Mouse (Mus musculus): ENCODE results near the gene Insig2.

The Insig2 gene

DNA sequence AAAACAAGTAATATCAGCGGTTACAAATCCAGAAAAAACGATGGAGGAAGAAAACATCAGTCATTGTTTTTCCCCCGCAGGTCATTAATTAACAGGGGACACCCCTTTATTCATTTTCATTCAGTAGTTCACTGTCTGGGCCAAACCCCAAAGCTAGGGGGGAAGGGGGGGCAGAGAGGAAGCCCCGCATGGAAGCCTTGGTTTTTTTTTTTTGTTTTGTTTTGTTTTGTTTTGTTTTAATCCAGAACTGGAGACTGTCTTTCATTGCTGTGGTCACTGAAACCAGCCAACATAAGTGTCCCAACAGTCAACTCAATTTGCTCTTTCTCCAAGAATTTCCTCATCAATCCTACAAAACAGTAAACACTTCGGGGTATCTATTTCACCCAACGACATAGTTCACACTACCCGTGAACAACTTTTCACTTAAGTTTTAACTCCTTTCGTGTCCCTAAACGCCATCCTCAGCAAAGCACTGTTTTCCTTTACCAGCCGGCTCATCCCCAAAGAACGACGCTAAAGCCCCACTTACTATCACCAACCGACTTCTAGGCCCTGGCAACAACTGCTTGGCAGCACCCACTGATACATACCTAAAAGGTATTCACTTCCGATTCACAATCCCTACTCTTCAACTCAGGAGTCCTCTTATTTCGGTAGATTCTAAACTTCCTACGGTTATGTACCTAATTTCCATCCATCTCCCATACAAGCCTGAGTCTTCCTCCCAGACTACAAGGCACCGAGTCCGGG lies 5.6 kb downstream of the Insig2 start:
- peak; percentile 15 for DNase-seq (ENCODE audit: low spot score)

- no peak for DNase-seq (ENCODE audit: low spot score)
These were observed 8.9 kb downstream of the Insig2 start for GRCm38 (mm10) chr1:121323501-121323900.

GRCm38 (mm10) chr1:121314766-121315428 lies 17.5 kb downstream of the Insig2 start:
- DNase-seq (ENCODE audit: low spot score) = no peak

GRCm38 (mm10) chr1:121313181-121313580 lies 19.2 kb downstream of the Insig2 start:
- DNase-seq (ENCODE audit: low spot score) = no peak

GRCm38 (mm10) chr1:121312326-121312725 lies 20.1 kb downstream of the Insig2 start:
- no peak for DNase-seq (ENCODE audit: low spot score)

- peak; percentile 47 for DNase-seq (ENCODE audit: low spot score)
These were observed 35.6 kb downstream of the Insig2 start for GRCm38 (mm10) chr1:121296717-121297255.

- no peak for DNase-seq (ENCODE audit: low spot score)
These were observed 38.8 kb downstream of the Insig2 start for GRCm38 (mm10) chr1:121293571-121293970.

DNA sequence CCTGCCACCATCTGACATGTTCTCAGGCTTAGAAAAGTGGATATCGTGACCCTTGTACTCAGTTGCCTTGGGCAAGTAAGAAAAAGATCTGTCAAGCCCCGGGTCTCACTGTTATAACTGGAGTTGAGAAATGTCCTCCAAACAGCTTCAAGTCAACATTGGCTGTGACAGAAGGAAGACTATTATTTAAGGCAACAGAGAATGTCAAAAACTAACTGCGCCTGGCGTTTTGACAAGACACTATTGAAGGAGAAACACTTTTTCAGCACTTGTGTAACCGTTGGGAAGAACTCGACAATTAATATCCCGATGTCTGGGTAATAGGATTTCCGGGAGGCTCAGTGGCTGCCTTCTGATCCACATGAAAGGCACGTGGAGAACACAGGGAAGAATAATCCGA lies 41.5 kb downstream of the Insig2 start:
- DNase-seq (ENCODE audit: low spot score) = no peak

DNA sequence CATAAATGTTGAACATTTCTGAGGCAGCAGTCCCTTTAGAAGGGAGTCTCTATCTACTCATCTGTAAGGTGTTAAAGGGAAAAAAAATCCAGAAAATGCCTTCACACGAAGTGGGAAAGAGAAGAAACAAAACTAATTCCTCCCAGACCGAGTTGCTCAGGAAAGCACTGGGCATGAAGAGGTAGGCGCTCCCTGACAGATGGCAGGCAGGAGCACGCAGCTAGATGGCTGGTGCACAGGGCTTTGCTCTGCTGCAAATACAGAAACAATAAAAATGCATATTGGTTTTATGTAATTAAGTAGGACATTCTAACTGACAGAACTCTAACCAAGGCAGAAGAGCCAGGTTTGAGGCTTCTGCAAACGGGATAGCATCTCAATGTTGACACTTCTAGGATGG lies 42.0 kb downstream of the Insig2 start:
- DNase-seq (ENCODE audit: low spot score) = peak; percentile 26

- no peak for DNase-seq (ENCODE audit: low spot score)
These were observed 48.2 kb downstream of the Insig2 start for GRCm38 (mm10) chr1:121284197-121284596.

- no peak for DNase-seq (ENCODE audit: low spot score)
These were observed 51.9 kb downstream of the Insig2 start for GRCm38 (mm10) chr1:121280501-121280900.

- no peak for DNase-seq (ENCODE audit: low spot score)
These were observed 54.0 kb downstream of the Insig2 start for GRCm38 (mm10) chr1:121278370-121278769.

DNA sequence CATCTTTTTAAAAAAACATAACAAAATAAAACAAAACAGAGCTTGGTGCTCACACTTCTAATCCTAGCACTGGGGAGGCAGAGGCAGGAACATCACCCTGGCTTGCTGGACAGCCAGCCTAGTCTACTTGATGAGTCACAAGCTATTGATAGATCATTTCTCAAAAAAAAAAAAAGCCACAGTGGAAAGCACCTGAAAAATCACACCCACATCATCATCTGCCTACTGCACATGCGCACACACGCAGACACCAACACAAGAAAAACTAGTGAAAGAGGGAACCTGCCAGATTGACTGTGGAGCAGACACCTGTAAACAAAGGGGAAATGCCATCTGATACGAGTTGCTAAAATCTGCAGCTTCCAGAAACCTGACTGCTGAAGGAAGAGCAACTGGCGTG lies 54.9 kb downstream of the Insig2 start:
- DNase-seq (ENCODE audit: low spot score) = no peak

DNA sequence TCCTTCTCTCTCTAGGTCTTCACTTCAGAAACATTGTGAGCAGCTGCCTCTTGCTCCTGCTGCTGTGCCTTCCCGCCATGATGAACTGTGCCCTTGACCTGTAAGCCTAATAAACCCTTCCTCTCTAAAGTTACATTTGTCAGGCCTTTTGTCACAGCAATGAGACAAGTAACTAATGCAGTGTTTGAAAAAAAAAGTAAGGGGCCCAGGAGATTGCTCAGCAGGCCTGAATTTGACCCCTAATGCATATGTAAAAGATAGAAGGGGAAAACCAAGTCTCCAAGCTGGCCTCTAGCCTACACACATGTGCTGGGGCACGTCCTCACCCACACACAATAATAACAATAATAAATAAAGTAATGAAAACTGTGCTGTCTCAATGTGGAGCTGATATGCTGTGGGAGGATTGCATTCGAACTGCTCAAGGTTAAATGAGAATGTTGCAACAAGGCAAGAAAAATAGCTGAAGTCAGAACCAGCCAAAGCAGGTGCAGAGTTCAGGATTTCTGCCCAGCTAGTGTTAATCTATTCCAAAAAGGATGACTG lies 56.4 kb downstream of the Insig2 start:
- no peak for DNase-seq (ENCODE audit: low spot score)

DNA sequence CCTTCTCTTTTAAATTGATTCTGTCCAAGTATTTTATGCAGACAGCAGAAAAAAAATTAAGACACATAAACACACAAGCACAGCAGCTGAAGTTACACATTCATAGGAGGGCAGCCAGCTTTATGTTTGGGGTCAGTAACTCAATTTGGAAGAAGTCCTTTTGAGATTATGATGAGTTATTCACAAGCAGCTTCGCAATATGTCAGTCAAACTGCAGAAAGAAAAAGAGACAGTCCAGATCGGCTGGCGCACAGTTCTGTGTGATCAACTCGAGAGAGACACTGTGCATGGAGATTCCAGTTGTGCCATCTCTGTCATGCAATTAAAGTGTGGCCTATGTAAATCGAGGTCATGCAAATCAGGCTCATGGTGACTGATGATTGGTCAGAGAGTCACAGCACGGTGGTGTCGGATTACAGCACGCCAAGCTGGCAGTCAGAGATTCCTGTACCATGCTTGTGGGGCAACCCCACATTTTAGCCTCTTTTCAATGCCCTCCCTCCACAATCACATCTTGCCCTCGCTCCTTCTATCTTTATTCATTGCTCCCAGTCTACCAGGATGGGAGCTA lies 72.1 kb downstream of the Insig2 start:
- no peak for DNase-seq (ENCODE audit: low spot score)
